Mouse (Mus musculus) 3134 (cell line): Measurements from ENCODE around the gene Nbeal2.
A peak's percentile ranks its signal among the peaks of the same experiment; 100 is the strongest.

Source experiments
- DNase-seq: peaks from one replicate; pipeline ENCODE4 v3.0.0-alpha.2; 2011; ENCODE audit warnings: low spot score; ENCODE audit not compliant: insufficient read length; ENCODE audit errors: extremely low read depth

Gene Nbeal2

DNA sequence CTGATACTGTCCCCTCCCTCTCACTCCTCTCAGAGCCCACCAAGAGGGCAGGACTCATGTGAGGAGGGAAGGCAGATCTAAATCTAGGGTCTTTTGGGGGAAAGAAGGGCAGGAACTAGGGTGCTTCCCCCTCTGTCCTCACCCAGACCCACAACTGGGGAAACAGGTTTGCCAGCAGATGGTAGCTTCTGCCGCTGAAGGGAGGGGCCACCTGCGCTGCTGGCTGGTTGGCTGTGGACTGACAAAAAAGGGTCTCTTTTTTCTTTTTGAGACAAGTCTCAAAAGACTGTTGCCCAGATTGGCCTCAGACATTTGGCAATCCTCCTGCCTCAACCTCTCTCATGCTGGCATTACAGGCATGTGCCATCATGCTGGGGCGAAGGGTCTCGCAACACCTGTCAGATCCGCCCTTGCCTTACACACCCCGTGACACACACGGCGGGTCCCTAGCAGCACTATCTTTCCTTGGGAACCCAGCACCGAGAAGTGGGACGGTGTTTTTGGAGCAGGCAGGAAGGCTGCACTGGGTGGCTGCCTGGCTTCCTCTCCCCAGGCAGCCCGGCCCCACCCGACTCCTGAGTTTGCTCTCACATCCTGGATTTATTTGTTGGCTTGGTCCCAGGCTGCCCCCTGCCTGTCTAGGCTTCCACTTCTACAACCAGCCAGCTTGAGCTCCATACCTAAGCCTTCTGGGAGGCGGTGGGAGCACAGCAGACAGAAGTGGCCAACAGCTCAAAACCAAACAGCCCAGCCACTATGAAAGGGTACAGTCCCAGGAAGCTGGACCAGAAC lies 1.8 kb downstream of the Nbeal2 start:
- DNase-seq: no peak

DNA sequence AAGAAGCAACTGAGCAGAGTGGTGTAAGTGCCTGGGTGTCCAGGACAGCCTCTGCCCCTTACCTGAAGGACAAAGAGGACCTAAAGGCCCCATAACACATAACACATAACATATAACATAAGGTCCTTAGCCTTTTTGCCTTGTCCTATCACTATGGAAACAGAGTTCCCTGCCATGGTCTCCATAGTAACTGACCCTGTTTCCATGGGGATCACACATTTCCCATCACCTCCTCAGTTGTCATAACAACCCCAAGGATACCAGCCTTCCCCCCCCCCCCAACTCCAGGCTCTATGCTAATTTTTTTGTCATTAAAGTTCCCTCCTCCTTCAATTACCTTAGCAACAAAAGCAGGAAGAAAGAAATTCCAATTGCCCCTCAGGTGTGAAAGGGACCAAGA lies 4.2 kb downstream of the Nbeal2 start:
- DNase-seq: no peak

DNA sequence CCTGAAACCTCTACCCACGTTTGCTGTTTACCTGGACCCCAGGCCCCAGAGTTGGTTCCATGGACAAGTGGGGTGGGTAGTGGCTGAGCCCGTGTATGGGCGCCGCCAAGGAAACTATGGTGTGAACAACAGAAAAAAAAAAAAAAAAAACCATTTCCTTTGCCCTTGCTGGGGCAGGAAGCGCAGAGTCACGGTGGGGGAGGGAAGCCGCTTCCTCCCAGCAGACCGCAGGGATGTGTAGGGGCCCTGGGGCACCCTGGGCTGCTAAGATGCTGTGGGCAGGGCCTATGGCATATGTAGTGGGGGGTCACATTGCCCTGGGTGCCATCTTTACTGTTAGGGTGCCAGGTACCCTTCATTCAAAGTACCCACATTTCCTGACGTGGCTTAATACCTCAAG lies 8.7 kb downstream of the Nbeal2 start:
- DNase-seq: no peak

DNA sequence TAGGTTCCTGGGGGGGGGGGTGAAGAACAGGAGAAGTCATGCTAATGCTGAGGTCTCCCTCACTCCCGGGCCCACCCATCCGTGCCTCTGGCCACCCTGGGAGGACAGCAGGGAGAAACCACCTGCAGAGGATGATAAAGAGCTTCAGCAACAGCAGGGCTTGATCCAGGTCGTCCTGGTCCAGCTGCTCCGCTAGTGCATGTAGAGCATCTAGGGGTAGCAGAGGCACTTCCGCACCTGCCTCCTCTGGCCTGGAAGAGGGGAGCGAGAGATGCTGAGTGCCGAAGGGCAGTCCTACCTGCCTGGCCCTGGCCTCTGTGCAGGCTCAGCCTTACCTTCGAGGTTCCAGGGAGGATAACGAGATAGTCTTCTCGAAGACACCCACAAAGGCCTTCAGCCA lies 9.7 kb downstream of the Nbeal2 start:
- DNase-seq: no peak

DNA sequence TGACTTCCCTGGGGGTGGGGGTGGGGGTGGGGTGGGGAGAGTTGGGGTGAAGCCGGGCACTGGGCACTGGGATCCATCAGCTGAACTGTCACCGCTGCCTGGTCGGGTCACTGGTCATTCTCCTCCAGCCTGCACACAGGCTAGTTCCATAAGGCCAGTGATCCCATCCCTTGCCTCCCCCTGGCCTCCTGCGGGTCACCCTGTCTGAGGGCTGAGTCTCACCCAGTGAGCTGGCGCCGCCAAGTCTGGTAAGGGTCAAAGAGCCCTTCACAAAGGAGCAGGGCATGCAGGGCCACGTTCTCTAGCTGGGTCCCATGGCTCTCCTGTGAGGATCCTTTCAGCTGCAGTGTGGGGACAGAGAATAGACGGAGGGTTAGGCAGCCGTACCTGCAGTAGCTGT lies 10.2 kb downstream of the Nbeal2 start:
- no peak for DNase-seq

DNA sequence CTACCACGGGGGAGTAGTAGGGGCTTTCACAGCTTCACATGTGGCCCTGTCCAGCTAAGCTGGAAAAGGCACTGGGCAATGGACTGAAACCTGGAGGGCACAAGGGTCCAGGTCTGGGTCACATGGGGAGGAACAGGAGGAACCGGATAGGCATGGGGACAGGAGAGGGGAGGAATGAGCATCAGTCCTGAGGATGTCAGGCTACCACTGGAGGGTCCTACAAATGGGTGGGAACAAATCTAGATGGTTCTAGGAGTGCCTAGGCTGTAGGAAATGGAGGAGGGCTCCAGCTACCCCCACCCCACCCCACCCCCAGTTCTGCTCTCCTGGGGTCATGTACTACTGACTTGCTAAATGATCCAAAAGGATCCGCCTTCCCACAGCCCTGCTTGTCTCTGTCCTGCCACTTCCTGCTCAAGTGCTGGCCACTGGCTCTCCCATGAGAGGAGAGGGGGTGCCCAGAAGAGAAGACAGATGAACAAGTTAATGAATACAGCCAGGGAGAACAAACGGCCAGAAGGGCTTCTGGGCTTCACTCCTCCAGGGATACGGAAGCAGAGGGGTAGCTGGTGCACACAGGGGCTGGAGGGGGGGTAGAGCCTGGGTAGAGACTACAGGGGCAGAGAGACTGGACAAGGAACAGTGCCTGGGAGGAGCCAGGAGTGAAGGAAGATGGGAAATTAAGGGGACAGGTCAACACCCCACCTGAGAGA lies 11.0 kb downstream of the Nbeal2 start:
- no peak for DNase-seq

DNA sequence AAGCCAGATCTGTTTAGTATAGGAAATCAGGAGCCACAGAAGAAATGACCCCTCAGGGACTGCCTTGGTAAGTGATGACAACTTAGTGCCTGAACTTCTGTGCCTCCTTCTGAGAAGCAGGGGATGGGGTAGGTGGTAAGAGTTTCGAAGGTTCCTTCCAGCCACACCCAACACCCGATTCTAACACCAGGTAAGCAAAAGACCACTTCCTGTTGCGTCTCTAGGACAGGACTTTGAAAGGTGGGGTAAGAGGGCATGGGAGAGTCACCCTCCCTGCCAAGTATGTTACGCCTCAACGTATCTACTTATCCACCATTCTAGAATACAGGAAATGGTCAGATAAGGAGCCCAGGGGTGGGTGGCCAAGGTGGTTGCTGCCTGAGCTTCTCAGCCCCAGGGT lies 13.0 kb downstream of the Nbeal2 start:
- DNase-seq: no peak

DNA sequence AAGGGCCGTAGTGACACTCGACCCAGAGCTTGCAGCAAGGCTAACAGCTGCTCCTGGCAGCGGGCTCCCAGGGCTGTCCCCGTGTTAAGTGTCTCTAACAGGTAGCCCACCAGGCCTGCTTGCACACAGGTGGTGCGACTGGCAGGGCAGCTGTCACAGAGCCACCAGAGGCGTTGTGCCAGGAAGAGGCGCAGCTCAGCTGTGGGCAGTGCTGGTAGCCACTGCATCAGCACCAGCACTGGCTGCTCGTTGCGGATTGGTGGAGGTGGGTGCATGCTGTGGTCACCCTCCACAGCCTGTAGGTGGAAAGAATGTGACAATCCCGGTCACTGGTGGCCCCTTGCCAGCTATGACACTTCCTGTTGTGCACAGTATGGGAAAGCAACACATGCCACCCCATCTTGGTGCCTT lies 15.3 kb downstream of the Nbeal2 start:
- DNase-seq: no peak

DNA sequence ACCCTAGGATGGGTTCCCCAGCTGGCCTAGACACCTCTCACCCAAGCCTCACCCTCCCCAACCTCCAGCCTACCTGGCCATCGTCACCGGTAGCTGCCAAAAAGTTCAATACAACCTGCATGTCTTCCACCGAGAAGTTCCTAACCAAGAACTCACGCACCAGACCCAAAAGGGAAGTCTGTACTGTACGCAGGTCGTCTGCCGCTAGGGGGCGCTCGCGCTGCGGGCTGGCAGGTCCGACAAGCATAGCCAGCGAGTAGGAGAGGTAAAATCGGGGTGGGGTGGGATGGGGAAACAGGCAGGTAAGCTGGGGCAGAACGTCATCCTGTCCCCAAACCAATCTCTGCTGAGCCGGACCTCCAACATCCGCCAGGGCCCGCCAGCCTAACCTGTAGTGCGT lies 18.7 kb downstream of the Nbeal2 start:
- DNase-seq: peak; percentile 73

DNA sequence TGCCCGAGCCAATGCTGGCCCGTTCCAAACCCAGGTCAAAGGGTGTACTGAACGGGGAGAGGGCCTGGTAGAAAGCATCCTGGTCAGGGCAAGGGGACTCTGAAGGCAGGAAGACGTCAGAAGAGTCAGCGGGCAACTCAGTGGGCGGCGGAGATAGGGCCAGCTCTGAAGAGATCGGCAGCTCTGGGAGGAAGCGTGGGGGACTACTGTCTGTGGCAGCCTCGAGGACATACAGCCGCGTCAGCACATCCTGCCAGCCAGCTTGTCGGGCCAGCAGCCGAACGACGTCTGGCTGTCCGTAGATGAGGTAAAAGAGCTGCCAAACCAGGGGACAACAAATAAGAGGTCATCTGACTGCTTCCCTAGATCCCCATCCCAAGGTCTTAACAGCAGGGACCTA lies 20.1 kb downstream of the Nbeal2 start:
- DNase-seq: no peak

DNA sequence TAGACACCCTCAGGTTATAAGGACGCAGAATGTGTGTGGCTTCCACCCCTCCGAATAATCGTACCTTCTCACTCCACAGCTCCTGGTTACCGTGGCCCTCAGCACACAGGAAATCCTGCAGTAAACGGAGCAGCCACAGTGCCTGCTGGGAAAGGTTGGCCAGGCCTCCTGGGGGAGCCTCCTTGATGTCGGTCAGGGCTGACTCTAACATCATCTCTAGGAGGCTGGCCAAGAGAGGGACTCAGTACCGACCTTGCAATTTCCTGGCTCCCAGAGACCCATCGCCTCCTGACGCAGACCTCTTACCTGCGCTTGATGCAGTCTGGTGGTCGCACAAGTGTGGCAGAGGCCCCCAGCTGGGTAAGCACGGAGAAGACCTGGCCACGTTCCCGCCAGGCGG lies 21.3 kb downstream of the Nbeal2 start:
- no peak for DNase-seq

DNA sequence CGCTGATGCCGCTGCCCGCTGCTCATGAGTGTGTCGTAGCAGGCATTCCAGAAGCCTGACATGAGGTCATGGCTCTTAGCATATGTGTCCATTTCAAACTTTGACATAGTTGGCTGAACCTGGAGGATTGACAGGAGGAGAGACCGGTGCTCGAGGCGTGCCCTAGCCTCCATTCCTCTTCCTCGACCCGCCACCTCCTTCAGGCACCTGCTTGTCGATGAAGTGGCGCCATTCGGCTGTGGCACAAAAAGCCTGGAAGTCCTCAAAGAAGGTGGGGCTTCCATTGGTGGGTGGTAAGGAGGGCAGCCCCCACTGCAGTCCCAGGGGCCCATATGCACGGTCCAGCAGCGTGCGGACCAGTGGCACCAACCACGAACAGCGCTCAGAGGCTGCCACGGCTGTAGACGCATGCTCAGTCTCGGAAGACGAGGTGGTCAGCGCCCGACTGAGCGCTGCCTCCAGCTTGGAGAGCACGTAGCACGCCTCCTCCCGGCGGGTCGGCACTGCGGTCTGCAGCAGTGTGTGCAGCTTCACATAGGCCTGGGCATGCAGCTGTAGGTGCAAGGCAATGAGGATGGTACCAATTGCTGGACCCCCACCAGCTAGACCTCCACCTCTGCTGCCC lies 22.2 kb downstream of the Nbeal2 start:
- DNase-seq: no peak

DNA sequence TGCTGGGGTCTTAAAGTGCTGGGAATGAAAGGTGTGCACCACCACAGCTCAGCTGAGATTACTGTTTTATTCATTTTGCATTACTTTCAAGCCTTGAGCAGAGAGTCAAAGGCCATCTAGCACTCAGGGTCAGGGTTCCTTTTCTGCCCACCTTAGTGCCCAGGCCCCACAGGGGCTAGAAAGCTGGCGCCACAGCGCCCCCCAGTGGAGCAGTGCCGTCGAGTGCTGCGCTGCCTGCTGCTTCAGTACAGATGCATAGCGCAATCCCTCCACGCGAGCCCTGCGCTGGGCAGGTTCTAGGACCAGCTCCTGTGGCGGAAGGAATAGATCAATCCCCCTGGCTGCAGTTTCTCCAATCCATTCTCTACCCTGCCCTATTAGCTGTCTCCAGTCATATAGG lies 22.8 kb downstream of the Nbeal2 start:
- DNase-seq: no peak

DNA sequence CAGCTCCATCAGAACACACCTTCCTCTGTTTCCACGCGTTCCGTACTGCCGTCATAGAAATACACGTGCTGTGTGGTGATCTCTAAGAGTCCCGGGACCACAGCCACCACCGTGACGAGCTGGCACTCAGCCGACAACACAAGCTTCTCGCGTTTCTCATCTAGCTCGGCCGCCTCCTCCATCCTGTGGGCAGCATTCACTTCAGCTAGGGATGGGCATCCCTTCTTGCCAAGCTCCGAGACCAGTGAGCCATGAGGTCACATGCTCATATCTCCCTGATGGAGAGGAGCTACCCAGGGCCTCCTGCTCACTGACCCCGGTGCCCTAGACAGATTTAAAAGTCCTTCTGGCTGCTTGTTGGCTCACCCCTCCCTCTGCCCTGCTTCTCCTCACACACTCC lies 23.8 kb downstream of the Nbeal2 start:
- no peak for DNase-seq

DNA sequence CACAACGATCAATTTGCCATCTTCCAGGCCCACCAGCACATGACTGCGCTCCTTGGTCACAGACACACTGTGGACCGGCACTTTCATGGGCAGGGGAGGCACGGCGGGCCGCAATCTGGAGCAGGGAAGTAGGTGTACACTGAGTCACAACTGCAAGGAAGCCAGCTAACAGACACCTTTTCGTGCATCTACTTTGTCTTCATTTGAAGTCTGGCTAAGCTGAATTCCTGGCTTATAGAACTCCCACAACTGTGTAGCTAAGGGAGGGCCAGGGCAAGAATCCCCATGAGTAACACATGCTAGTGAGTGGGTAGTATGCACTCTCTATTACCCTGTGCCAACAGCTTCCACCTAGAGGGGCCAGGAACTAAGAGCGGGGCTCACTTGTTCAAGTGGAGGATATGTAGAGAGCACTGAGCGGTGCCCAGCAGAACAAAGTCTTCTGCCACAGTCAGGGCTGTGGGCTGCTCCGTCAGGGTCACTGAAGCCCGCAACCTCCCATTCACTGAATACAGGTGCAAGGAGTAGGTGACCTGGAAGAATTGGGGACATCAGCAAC lies 28.5 kb downstream of the Nbeal2 start:
- DNase-seq: no peak

DNA sequence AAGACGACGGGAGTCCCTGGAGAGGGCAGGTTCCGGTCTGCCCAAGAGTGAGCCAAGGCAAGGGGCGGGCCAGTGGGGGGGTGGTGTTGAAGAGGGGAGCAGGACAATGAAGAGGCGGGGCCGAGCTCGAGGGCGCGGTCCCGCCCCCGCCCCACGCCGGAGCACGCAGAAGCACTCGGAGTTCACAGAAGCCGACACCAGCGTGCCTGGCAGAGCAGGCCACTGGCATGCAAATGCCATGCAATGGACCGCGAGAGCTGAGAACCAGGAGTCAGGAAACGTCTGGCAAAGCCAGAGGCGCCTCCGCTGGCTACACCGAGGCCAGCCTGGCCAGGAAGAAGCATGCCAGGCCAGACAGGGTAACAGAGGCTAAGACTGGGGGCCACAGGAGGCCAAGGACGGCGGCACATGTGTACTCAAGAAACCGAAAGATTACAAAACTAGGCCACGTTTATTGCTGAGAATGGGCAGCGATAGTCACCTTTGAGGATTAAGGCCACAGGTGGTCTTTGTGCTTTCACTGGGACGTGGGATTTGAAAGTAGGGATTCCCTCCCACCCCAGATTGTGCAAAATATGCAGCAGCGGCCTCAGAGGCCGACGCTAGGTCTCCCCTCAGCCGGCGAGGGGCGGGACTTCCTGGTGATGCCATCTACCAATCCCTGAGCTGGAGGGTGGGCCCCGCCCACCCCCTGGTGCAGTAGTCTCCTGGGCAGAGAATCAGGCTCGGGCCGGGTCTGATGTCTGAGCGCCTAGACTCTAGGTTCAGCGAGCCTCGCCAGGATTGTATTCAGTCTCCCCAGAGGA lies 29.4 kb downstream of the Nbeal2 start, which contains the start of gene Nradd:
Gene Nradd, minus strand, starts transcription at position 92 of the 806 bp plus-strand sequence.
- peak; percentile 98 for DNase-seq

DNA sequence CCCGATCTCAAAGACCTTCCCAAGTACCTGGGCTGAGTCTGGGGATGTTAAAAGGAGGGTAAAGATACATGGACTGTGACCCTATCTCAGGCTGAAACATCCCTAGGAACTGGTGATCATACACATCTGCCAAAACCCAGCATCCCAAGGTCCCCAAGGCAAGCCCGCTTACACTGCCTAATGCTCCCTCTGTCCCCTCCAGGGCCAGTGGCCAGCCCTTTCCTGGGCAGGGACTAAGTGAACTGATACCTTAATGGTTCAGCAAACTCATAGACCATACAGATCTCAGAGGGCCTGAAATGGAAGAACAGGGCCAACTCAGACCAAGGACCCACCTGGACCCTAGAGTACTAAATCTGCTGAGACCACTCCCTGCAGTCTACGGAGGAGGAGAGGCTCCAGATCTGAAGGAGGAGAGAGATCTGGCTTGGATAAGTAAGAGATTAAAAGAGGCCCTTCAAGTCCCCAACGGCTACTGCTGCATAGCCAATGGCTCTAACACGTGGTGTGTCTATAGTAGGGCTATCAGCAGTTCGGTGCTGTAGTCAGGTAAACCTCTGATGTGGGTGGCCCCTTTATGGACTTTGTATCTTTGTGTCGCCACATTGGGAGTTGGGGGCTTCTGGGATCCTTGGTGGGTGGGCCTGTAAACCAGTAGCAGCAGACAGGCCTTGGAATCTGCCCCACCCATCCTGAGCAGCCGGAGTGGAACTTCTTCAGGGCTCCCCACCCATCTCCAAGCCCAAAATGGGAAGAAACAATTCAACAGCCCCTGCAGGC lies 30.4 kb downstream of the Nbeal2 start:
- no peak for DNase-seq

DNA sequence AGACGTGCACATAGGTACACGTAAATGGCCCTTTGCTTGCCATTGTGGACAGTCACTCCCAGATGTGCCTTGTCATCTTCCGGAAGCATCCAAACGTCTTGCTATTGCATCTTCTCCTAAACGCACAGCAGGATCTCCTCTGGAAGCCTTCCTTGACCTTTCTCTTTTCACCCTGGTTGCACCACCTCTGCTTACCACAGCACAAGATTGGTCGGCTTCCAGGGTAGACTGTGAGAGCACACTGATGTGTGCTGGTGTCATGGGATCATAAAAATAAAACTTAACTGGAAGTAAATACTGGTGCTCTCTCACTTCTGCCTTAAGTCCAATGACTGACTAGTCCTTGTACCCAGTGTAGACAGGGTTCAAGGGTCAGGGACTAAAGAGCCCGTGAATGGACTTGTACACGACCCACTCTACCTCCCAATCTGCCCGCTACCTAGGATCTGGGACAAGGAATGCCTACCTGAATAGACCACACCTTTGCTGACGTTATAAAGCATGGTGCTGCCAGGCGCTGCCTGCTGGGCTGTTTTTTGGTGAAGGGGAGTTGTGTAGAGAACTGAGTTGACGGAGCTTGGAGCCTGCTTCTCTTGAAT lies 31.2 kb downstream of the Nbeal2 start:
- DNase-seq: no peak

DNA sequence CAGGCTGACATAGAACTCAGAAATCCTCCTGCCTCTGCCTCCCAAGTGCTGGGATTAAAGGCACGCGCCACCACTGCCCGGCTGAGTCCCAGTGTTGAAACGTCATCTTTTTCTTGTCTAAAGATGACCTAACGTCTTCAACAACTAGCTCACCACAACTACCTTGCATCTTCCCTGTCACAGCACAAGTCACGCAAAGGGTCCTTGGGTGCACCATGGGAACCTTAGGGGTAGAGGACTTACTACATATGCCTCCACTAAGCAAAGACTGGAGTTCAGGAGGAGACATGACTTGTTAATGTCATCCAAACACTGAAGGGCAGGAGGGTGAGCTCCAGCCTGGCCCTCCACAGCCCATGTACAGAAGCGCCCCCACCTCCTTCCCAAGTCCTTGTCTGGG lies 33.3 kb downstream of the Nbeal2 start:
- no peak for DNase-seq

DNA sequence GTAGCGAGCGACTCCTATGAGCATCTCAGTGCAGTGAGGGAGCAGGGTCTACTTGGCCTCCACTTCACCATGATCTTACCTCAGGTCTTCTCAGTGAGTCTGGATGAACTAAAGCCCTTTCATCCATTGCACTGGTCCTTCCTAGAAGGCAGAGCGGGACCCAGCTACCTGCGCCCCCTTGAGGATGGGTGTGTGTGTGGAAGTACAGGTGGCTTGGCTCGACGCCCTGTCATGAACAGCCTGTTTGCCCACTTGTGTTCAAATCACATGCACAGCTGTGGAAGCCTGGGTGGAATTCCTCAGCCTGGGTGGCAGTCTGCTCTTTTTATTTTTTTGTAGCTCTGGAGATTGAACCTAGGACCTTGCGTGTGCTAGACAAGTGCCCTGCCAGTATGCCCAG lies 33.8 kb downstream of the Nbeal2 start:
- DNase-seq: no peak
